Mouse (Mus musculus) neural tube, embryonic 12.5 days (tissue): ENCODE data around the gene Add2. TPM values are rescaled to one million over a fixed set of nuclear protein-coding genes. Genes with fewer than 3 reads are reported as not detected.
"Not testable (repeated sequence)": the region's sequence is repeated elsewhere in the genome, so short reads cannot be mapped to it uniquely, and the experiment has no call there.

Experiments used
- ATAC-seq: fragments of 200-750 bp; cut with Nextera tagmentation; 2 replicates; pipeline ENCODE4 v1.8.0; 2017; ENCODE audit warnings: low read depth, mild to moderate bottlenecking, moderate TSS enrichment, moderate library complexity; ENCODE audit not compliant: low FRiP score
- H3K27ac ChIP-seq: fragments of 300-500 bp; sonication (generic); 2 replicates; pipeline ENCODE4 v1.5.1; 2016
- H3K27me3 ChIP-seq: fragments of 300-500 bp; sonication (generic); replicated peaks from 2 replicates; pipeline ENCODE4 v1.6.1; 2016; ENCODE audit warnings: mild to moderate bottlenecking
- H3K36me3 ChIP-seq: fragments of 300-500 bp; sonication (generic); 2 replicates; pipeline ENCODE4 v1.6.1; 2016; ENCODE audit warnings: mild to moderate bottlenecking
- H3K4me1 ChIP-seq: fragments of 300-500 bp; sonication (generic); 2 replicates; pipeline ENCODE4 v1.6.1; 2016
- H3K4me2 ChIP-seq: fragments of 300-500 bp; sonication (generic); replicated peaks from 2 replicates; pipeline ENCODE4 v1.6.1; 2016; ENCODE audit warnings: mild to moderate bottlenecking
- H3K4me3 ChIP-seq: fragments of 300-500 bp; sonication (generic); 2 replicates; pipeline ENCODE4 v1.5.1; 2016
- H3K9ac ChIP-seq: fragments of 300-500 bp; sonication (generic); 2 replicates; pipeline ENCODE4 v1.6.1; 2016; ENCODE audit warnings: mild to moderate bottlenecking
- H3K9me3 ChIP-seq: fragments of 300-500 bp; sonication (generic); 2 replicates; pipeline ENCODE4 v1.6.1; 2016; ENCODE audit warnings: mild to moderate bottlenecking
- WGBS: fragments of 180-500 bp; shearing (Covaris S2); methylation state at CpG from one replicate; pipeline ENCODE4 v1.1.7; 2016; 5-methylcytosine and 5-hydroxymethylcytosine counted together
- polyA plus RNA-seq: library from polyadenylated mRNA; unstranded; fragments of >200 nt; fragmentation: Nextera tagmentation; extraction: Ambion mirVana; gene quantifications from 2 replicates; pipeline ENCODE4 v1.2.1, GENCODE M21; 2016

Add2 gene
- 110 and 116 TPM in 2 replicates for polyA plus RNA-seq

DNA sequence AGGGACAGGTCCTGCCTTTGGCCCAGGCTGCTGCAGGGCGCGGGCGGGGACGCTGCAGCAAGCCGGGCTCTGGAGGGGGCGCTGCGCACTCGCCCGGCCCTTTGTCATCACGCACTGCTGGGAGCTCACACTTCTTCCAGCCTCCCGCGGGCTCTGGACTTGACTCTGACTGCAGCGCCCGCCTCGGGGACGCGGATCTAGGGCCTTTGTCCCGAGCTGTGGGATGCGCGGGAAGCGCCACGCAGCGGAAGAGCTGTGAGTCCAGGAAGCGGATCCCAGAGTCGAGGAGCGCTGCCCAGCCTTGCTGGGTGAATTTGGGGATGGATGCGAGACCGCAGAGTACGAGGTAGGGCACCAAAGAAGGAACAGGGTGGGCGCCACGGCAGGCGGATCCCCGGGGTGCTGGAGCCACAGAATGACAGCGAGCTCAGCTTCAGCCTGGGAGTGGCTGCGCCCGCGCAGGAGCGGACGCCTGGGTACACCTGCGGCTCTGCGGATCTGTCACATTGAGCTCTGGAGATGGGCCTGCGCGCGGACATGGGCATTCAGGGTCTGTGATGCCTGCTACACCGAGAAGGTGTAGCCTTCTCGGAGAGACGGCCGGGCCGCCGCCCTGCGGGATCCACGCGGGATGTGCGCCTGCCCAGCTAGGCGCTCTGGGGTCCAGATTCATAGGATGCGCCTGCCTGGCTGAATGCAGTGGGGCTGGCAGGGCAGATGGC is at the start of gene Add2:
Gene Add2, plus strand, starts transcription at position 81 of the 722 bp plus-strand sequence.
- Histone ChIP-seq H3K4me2 (peak within 1 kb of the TSS; percentile 74), H3K9me3 (no peaks in the 10 kb centered on the region), H3K4me3 (peak within 1 kb of the TSS; percentile 69), H3K27ac (peak within 1 kb of the TSS; percentile 64), H3K4me1 (peaks cover 8% of the 10 kb centered on the region), H3K27me3 (no peaks in the 10 kb centered on the region), H3K9ac (peak within 1 kb of the TSS; percentile 71), H3K36me3 (no peaks in the 10 kb centered on the region)
- ATAC-seq, result peak; percentile 95
- under 1% methylated on average over 55 of the region's 56 CpGs for WGBS

DNA sequence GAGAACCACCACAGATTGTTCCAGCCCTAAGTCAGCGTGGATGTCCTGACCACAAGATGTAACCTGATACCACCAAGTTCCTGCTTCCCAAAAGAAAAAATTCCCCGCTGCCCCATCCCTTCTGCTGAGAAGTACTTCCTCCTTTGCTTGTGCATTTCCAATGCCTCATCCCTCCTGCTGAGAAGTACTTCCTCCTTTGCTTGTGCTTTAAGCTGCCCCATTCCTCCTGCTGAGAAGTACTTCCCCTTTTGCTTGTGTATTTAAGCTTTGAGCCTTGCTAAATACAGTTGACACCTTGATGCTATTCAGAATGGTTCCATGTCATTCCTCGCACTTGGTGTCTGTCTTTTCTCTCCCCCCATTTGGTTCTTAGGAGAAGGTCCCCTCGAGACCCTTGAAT is 49.7 kb upstream of the Add2 start:
- H3K9ac ChIP-seq, H3K4me1 ChIP-seq, H3K9me3 ChIP-seq, H3K4me2 ChIP-seq, H3K27me3 ChIP-seq, H3K27ac ChIP-seq, H3K4me3 ChIP-seq, ATAC-seq, H3K36me3 ChIP-seq: not testable (repeated sequence)
- WGBS, result 80% methylated on average over 4 of the region's 4 CpGs

DNA sequence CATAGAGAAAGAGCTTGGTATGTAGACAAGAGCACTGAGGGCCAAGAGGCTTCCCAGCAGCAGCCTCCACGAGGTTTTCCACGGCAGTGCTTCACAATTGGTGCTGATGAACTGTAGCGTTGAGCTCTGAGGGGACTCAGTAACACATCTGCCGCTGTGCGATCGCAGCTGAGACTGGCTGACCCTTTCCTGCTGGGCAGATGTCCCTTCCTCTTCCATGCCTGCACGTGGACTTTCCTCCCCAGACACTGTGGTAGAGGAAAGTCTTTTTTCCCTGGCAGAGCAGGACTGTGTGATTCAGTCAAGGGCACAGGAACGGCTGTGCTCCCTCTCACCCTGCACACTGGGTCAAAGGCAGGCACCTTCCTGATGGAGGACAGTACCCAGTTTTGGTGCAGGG is 44.1 kb upstream of the Add2 start:
- Histone ChIP-seq H3K4me3 (no peak overlapping the region), H3K4me1 (no peaks in the 10 kb centered on the region), H3K27ac (no peak overlapping the region), H3K9ac (no peak overlapping the region), H3K36me3 (no peaks in the 10 kb centered on the region), H3K4me2 (no peak overlapping the region), H3K27me3 (no peaks in the 10 kb centered on the region), H3K9me3 (no peaks in the 10 kb centered on the region)
- WGBS, result 82% methylated on average over 8 of the region's 8 CpGs
- no peak for ATAC-seq

DNA sequence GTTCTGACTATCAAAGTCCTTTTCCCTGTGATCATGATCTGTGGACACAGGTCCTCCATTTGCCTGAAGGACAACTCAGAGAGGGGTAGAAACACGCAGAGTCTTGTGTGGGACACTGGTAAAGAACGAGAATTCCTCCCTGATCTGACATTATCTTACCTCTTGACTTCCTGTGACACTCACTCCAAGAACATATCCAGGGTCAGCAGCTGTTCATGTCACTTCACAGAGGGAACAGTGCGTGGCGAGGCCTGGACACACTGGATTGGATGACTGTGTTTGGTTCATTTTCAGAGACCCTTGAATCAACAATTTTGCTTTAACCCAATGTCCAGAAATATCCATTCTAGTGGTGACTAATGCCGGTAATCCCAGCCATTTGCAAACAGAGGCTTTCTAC is 38.9 kb upstream of the Add2 start:
- not testable (repeated sequence) for H3K4me2 ChIP-seq, H3K4me3 ChIP-seq, H3K27ac ChIP-seq, H3K36me3 ChIP-seq, H3K9ac ChIP-seq, H3K27me3 ChIP-seq, H3K9me3 ChIP-seq, H3K4me1 ChIP-seq, ATAC-seq
- WGBS, result 92% methylated on average over 5 of the region's 5 CpGs

DNA sequence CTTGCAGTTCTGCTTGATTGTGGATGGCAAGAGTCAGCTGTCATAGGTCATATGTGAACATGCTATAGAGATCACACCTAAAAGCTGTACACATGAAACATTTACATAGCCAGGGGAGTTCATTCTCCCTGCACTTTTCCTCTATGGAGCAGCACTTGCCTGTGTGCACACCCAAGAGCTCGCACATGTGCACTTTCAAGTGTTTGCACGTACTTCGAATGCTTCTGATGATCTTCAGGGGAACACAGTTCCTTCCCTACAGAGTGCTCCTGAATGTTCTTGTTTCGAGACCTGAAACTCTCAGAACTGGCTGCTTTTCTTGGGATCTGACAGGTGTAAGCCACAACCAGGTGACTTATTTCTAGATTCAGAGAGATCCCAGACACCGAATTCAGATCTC is 37.7 kb upstream of the Add2 start:
- H3K4me2 ChIP-seq, H3K36me3 ChIP-seq, H3K9me3 ChIP-seq, H3K27ac ChIP-seq, ATAC-seq, H3K4me1 ChIP-seq, H3K9ac ChIP-seq, H3K27me3 ChIP-seq, H3K4me3 ChIP-seq: not testable (repeated sequence)
- 90% methylated on average over 5 of the region's 5 CpGs for WGBS

DNA sequence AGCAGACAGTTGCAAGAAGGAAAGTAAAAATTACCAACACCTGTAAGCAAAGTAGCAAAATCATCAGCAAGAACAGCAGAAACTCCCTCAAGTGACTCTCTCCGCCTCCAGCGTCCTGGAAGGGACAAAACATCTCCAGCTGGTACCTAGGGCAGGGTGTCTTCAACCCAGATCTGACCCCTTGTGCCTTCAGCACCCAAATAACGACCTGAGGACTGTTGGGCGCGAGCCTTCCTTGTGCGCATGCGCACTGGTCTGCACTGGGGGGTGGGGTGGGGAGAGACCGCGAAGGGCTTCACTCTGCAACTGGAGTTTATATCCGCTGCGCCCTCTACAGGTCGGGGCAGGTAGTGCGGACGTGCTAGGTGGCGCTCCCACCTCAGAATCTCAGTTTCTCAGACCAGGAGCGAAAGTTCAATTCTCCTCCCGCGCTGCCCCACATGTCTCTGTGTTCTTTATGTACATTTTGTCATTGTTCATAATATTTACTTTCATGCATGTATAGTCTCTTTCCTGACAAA is 25.0 kb upstream of the Add2 start:
- WGBS, result 79% methylated on average over 18 of the region's 18 CpGs
- no peak overlapping the region for H3K4me2 ChIP-seq
- no peaks in the 10 kb centered on the region for H3K36me3 ChIP-seq
- H3K27me3 ChIP-seq, result no peaks in the 10 kb centered on the region
- no peak overlapping the region for H3K4me3 ChIP-seq
- no peak for ATAC-seq
- H3K27ac ChIP-seq, result no peak overlapping the region
- H3K9ac ChIP-seq, result no peak overlapping the region
- H3K4me1 ChIP-seq, result no peaks in the 10 kb centered on the region
- H3K9me3 ChIP-seq, result no peaks in the 10 kb centered on the region

DNA sequence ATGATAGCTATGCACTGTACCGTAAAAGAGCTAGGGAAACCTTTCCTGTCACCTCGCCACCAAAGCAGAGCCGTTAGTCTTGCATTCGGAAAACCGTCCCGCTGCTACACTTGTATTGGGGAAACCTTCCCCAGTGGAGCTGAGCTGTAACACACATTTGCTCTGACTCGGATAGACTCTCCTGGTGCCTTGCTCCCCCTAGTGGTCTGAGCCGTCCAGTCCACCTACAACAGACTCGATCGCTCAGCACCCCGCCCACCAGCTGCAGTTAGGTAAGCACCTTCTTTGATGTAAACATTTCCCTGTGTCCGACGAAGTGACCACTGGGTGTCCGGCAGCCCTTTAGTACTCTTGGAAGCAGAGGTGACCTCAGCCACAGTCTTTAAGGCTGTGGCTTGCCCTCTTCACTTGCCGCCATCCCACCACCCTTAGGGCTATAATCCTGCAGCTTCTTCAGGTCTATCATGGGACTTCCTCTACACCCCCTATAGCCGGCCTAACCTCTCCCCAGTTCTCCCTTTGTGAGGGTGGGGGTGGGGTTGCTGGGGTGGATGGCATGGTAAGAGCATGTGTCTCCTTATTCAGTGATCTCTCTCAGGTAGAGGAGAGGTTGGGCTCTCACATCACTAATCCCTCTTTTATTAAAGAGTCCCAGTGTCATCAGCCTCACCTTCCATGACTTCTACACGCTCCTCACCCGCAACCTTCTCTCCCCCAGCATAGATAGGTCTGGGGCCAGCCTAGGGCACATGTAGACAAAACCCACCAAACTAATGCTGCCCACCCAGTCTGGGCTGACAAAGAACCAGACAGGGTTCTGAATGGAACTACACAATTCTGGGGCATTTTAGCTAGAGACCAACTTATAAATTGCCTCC is 24.0 kb upstream of the Add2 start:
- Histone ChIP-seq H3K4me3 (no peak overlapping the region), H3K27me3 (no peaks in the 10 kb centered on the region)

DNA sequence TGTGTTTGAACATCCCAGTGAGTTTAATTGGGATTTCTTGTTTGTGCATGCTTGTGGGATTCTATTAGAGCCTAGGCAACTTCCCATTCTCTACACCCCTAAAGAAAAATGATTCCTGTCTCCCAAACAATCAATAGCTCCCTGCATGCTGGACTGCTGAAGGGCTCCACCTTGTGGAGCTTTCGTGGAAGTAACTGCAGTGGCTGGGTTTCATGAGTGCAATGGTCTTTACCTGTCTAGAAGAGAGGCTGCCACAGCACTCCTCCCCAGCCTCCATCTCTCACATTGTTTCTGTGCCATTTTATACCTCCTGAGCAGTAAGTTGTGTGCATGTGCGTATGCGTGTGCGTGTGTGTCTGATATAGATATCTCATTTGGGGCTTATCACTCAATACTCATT is 18.5 kb upstream of the Add2 start:
- no peaks in the 10 kb centered on the region for H3K4me1 ChIP-seq
- H3K4me3 ChIP-seq, result no peak overlapping the region
- ATAC-seq, result no peak
- H3K36me3 ChIP-seq, result no peaks in the 10 kb centered on the region
- no peaks in the 10 kb centered on the region for H3K27me3 ChIP-seq
- H3K27ac ChIP-seq, result no peak overlapping the region
- H3K9ac ChIP-seq, result no peak overlapping the region
- 34% methylated on average over 4 of the region's 4 CpGs for WGBS
- no peaks in the 10 kb centered on the region for H3K9me3 ChIP-seq
- H3K4me2 ChIP-seq, result no peak overlapping the region

More for the DNA sequence above, 24.0 kb upstream of the Add2 start:
- Histone ChIP-seq H3K4me1 (no peaks in the 10 kb centered on the region), H3K9ac (no peak overlapping the region), H3K36me3 (no peaks in the 10 kb centered on the region), H3K4me2 (peak overlapping the region; percentile 45), H3K9me3 (no peaks in the 10 kb centered on the region), H3K27ac (no peak overlapping the region)
- 16% methylated on average over 18 of the region's 18 CpGs for WGBS
- peak; percentile 86 for ATAC-seq

DNA sequence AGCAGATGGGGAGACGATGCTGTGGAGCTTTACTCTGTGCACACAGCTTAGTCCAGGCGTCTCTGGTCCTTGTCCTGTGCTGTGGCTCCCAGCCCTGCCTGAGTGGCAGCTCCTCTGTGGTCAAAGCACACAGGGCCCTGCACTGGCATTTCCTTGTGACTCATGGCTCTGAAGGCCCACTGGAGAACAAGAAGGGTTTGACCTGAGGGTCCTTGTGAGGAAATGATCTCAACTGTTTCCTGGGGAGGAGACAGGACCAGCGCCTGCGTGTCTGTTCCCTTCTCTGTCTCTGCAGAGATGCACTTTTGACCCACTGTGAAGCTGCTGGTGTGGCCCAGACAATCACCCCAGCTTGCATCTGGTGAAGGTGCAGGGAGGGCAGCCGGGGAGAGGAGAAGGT is 13.7 kb upstream of the Add2 start:
- H3K4me2 ChIP-seq, H3K27ac ChIP-seq, H3K9me3 ChIP-seq, H3K27me3 ChIP-seq, H3K4me3 ChIP-seq, H3K9ac ChIP-seq, H3K4me1 ChIP-seq, H3K36me3 ChIP-seq, ATAC-seq: not testable (repeated sequence)
- WGBS, result 79% methylated on average over 5 of the region's 5 CpGs

DNA sequence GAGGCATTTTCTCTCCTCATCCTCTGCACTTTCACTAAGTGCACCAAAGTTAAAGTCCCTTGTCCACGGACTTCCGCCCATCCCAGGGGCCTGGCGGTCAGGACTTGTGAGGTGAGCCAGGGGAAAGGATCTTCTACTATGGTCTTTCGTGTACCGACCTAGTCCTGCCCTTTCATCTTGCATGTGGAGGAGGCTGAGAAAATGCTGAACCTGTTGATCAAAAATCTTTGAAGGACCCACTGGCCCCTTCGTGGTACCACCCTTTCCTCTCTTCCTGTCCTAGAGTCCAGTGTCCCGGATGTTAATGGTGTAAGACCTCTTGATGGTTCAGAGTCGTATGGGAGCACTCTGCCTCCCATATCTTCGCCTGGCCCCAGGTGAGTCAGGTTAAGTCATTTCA is 12.6 kb upstream of the Add2 start, which contains the start of gene Figla:
Gene Figla, plus strand, starts transcription at position 301 of the 400 bp plus-strand sequence.
- no peaks in the 10 kb centered on the region for H3K27me3 ChIP-seq
- ATAC-seq, result no peak
- H3K27ac ChIP-seq, result no peak within 1 kb of the TSS
- no peaks in the 10 kb centered on the region for H3K36me3 ChIP-seq
- H3K4me3 ChIP-seq, result no peak within 1 kb of the TSS
- no peaks in the 10 kb centered on the region for H3K4me1 ChIP-seq
- no peak within 1 kb of the TSS for H3K4me2 ChIP-seq
- H3K9me3 ChIP-seq, result no peaks in the 10 kb centered on the region; the same call in 1 of the 2 replicates
- 87% methylated on average over 9 of the region's 9 CpGs for WGBS
- no peak within 1 kb of the TSS for H3K9ac ChIP-seq

DNA sequence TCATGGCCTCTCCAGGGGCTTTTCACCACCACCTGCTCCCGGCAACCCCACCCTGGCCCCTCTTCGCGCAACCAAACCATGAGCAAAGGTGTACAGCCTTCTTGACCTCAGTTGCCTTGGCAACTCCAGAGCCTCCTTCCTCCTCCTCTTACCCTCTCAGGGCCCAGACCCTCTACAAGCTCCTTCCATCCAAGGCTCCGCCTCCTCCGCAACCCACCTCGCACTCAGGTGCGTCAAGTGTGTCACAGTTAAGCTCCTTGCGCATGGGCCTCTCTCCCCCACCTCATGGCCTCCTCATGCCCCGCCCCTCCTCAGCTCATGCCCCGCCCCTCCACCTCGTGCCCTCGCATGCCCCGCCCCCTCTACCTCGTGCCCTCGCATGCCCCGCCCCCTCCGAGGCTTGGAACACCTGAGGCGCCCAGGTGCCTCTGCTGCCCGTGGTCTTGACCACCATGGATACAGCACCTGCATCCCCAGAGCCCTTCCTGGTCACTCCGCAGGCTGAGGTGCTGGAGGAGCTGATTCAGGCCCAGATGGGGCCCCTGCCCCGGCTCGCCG is 11.6 kb upstream of the Add2 start:
- Histone ChIP-seq H3K4me1 (no peaks in the 10 kb centered on the region), H3K4me3 (no peak overlapping the region), H3K27ac (no peak overlapping the region), H3K4me2 (no peak overlapping the region), H3K27me3 (no peaks in the 10 kb centered on the region), H3K36me3 (no peaks in the 10 kb centered on the region), H3K9me3 (no peaks in the 10 kb centered on the region; the same call in 1 of the 2 replicates), H3K9ac (no peak overlapping the region)
- WGBS, result 83% methylated on average over 23 of the region's 23 CpGs
- ATAC-seq, result no peak
